Mouse (Mus musculus): Measurements from ENCODE around the gene Tango6. TPM values are rescaled to one million over a fixed set of nuclear protein-coding genes. Genes with fewer than 3 reads are reported as not detected.

Gene Tango6
- polyA plus RNA-seq, 1 experiment from 2014 or later = 6.4 TPM

DNA sequence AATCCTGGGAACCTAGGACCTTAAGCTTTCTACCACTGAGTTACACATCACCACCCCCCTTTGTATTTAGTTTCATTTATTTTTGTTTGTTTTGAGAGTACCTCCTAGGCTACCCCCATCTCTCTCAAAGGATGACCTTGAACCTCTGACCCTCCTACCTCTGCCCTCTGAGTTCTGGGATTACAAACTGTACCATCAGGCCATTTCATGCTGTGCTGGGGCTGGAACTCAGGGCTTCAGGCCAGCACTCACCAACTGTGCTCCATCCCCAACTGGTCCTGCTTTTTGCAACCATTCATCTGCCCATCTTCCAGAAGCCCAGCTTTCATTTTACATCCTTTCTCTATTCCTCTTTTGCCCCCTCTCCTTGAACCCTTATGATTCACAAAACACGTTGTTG, 81.7 kb downstream of the Tango6 start:
- H3K9ac ChIP-seq = no peak overlapping the region
- ATAC-seq = no peak
- no peaks in the 10 kb centered on the region for H3K4me1 ChIP-seq
- H3K4me3 ChIP-seq = no peak overlapping the region
- WGBS (ENCODE audit: insufficient replicate concordance) = 74% methylated on average over 1 of the region's 1 CpGs
- no peaks in the 10 kb centered on the region for H3K9me3 ChIP-seq (replicated peaks)
- no peak overlapping the region for H3K4me2 ChIP-seq
- H3K36me3 ChIP-seq = no peaks in the 10 kb centered on the region
- H3K27me3 ChIP-seq (replicated peaks) = no peaks in the 10 kb centered on the region
- no peak overlapping the region for H3K27ac ChIP-seq

GRCm38 (mm10) chr8:106765570-106765969, 82.7 kb downstream of the Tango6 start:
- H3K27ac ChIP-seq = no peak overlapping the region
- no peaks in the 10 kb centered on the region for H3K4me1 ChIP-seq
- H3K27me3 ChIP-seq (replicated peaks) = no peaks in the 10 kb centered on the region
- WGBS (ENCODE audit: insufficient replicate concordance) = 78% methylated on average over 2 of the region's 2 CpGs
- no peak overlapping the region for H3K9ac ChIP-seq
- H3K9me3 ChIP-seq (replicated peaks) = no peaks in the 10 kb centered on the region
- H3K36me3 ChIP-seq = no peaks in the 10 kb centered on the region
- no peak overlapping the region for H3K4me2 ChIP-seq
- no peak overlapping the region for H3K4me3 ChIP-seq
- no peak for ATAC-seq

DNA sequence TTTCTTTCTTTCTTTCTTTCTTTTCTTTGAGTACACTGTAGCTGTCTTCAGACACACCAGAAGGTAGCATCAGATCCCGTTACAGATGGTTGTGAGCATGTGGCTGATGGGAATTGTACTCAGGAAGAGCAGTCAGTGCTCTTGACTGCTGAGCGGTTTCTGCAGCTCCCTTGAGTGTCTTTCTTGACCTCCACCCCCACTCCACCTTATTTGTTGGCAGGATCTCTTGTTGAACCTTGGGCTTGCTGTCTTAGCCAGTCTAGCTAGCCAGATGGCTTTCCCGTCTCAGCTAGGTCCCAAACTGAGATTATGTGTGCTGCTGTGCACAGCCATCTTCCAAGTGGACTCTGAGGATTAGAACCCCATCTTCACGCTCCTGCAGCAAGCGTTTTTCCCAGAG, 83.9 kb downstream of the Tango6 start:
- no peak overlapping the region for H3K4me2 ChIP-seq
- no peaks in the 10 kb centered on the region for H3K9me3 ChIP-seq (replicated peaks)
- ATAC-seq = no peak
- 81% methylated on average over 5 of the region's 5 CpGs for WGBS (ENCODE audit: insufficient replicate concordance)
- no peaks in the 10 kb centered on the region for H3K27me3 ChIP-seq (replicated peaks)
- H3K36me3 ChIP-seq = no peaks in the 10 kb centered on the region
- no peaks in the 10 kb centered on the region for H3K4me1 ChIP-seq
- H3K4me3 ChIP-seq = no peak overlapping the region
- H3K9ac ChIP-seq = no peak overlapping the region
- no peak overlapping the region for H3K27ac ChIP-seq

DNA sequence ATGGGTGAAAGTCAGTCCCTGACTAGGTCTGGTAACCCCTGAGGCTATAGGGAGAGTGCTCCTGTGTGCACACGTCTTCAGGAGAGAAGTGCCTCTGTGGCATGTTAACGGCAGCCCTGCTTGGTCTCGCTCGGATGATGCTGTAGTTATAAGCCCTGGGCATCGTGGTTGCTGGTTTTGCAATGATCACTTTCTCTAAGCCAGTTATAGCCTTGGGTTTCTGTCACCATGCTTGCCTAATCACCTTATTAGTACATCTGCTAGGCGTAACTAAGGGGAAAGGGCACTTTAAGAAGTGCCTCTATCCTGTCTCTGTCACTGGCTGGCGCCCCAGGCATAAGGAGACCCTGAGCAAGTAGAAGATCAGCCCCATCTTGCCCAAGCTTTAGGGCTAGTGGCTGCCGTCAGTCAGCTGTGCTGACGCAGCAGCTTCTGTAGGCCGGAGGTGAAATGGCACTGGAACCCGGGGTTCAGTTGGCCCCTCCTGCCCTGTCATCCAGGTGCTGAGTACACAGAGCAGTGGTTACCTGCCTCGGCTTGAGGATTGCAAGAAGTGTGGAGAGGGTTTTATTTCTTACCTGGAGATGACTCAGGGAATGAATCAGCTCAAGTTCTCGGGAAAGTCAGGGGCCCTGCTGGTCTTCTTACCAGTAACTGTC, 86.4 kb downstream of the Tango6 start:
- Histone ChIP-seq H3K4me1 (no peaks in the 10 kb centered on the region), H3K4me3 (no peak overlapping the region), H3K4me2 (no peak overlapping the region), H3K36me3 (no peaks in the 10 kb centered on the region), H3K9me3 (replicated peaks) (no peaks in the 10 kb centered on the region), H3K27me3 (replicated peaks) (no peaks in the 10 kb centered on the region), H3K27ac (no peak overlapping the region), H3K9ac (no peak overlapping the region)
- ATAC-seq = no peak
- WGBS (ENCODE audit: insufficient replicate concordance) = 73% methylated on average over 13 of the region's 13 CpGs

DNA sequence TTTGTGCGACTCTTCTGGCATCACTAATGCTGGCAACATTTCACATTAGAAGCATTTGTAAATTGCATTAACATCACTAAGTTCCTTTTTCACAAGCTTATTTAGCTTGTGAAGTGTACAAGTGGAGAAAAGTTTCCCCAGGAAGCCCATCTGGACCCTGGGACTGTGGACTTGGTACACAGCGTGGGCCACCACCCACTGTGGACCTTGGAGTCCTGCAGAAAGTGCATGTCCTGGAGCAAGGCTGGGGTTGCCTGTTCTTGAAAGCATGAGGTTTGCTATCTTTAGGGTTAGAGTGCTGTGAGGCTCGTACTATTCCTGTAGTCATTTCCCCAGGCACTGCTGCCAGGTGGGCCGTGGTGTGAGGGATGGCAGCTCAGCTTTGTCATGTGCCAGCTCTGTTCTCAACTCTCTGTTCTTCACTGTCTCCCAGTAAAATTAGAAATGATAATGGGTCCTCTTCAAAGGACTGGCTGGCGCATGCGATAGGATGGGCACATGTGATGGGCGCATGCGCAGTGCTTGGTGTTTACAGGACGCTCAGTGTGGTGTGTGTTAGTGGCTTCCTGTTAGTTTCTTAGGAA, 87.8 kb downstream of the Tango6 start:
- H3K4me3 ChIP-seq = no peak overlapping the region
- no peaks in the 10 kb centered on the region for H3K9me3 ChIP-seq (replicated peaks)
- H3K36me3 ChIP-seq = no peaks in the 10 kb centered on the region
- H3K27me3 ChIP-seq (replicated peaks) = no peaks in the 10 kb centered on the region
- ATAC-seq = no peak
- H3K4me1 ChIP-seq = no peaks in the 10 kb centered on the region
- WGBS (ENCODE audit: insufficient replicate concordance) = 82% methylated on average over 9 of the region's 9 CpGs
- H3K4me2 ChIP-seq = no peak overlapping the region
- H3K27ac ChIP-seq = no peak overlapping the region
- H3K9ac ChIP-seq = no peak overlapping the region

GRCm38 (mm10) chr8:106772094-106772493, 89.2 kb downstream of the Tango6 start:
- Histone ChIP-seq H3K4me2 (no peak overlapping the region), H3K27ac (no peak overlapping the region), H3K27me3 (replicated peaks) (no peaks in the 10 kb centered on the region), H3K9ac (no peak overlapping the region), H3K4me3 (no peak overlapping the region), H3K9me3 (replicated peaks) (no peaks in the 10 kb centered on the region), H3K4me1 (no peaks in the 10 kb centered on the region), H3K36me3 (no peaks in the 10 kb centered on the region)
- whole genome bisulfite sequencing (ENCODE audit: insufficient replicate concordance) = 74% methylated on average over 6 of the region's 6 CpGs
- ATAC-seq = no peak

DNA sequence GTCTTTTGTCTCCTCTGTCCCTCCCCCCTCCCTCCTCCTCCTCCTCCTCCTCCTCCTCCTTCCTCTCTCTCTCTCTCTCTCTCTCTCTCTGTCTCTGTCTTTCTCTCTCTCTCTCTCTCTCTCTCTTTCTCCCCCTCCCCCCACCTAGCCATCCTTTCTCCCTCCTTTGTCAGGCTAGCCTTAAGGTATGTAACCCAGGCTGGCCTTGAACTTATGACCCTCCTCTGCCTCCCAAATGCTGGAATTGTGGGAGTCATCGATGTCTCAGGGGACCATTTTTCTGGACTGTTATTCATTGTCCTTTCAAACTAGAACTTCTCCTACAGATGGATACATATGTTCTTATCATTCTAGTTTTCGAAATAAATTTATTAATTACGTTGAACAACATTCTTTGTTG, 89.6 kb downstream of the Tango6 start:
- Histone ChIP-seq H3K4me1 (no peaks in the 10 kb centered on the region), H3K9ac (no peak overlapping the region), H3K9me3 (replicated peaks) (no peaks in the 10 kb centered on the region), H3K4me2 (no peak overlapping the region), H3K27me3 (replicated peaks) (no peaks in the 10 kb centered on the region), H3K27ac (no peak overlapping the region), H3K4me3 (no peak overlapping the region), H3K36me3 (no peaks in the 10 kb centered on the region)
- WGBS (ENCODE audit: insufficient replicate concordance) = 83% methylated on average over 3 of the region's 3 CpGs
- no peak for ATAC-seq

GRCm38 (mm10) chr8:106774567-106775320, 91.9 kb downstream of the Tango6 start:
- 78% methylated on average over 8 of the region's 8 CpGs for WGBS (ENCODE audit: insufficient replicate concordance)
- no peak overlapping the region for H3K27ac ChIP-seq

DNA sequence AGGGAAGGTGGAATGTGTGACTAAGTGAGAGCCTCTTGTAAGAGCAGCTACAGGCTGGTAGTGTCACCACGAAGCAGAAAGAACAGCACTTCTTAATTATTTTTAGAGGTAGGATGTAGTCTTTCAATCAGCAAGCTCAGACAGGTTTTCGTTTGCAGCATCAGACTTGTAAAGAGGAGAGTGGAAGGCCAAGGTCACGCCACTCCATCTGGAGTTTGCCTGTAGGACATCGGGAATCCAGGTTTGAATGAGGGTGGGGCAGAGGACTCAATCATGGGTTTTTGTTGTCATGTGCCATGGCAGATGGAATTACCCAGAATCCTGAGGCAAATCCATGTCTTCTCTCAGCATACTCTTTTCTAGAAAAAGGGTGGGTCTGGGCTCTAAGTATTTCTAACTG, 106.8 kb downstream of the Tango6 start:
- no peak overlapping the region for H3K4me3 ChIP-seq
- no peak for ATAC-seq
- no peaks in the 10 kb centered on the region for H3K27me3 ChIP-seq (replicated peaks)
- H3K4me1 ChIP-seq = no peaks in the 10 kb centered on the region
- 68% methylated on average over 4 of the region's 4 CpGs for WGBS (ENCODE audit: insufficient replicate concordance)
- no peak overlapping the region for H3K27ac ChIP-seq
- no peaks in the 10 kb centered on the region for H3K9me3 ChIP-seq (replicated peaks)
- H3K9ac ChIP-seq = no peak overlapping the region
- no peak overlapping the region for H3K4me2 ChIP-seq
- no peaks in the 10 kb centered on the region for H3K36me3 ChIP-seq

More at GRCm38 (mm10) chr8:106774567-106775320, 91.9 kb downstream of the Tango6 start:
- Histone ChIP-seq H3K9ac (no peak overlapping the region), H3K9me3 (replicated peaks) (no peaks in the 10 kb centered on the region), H3K4me3 (no peak overlapping the region), H3K27me3 (replicated peaks) (no peaks in the 10 kb centered on the region), H3K36me3 (no peaks in the 10 kb centered on the region), H3K4me1 (no peaks in the 10 kb centered on the region), H3K4me2 (no peak overlapping the region)
- no peak for ATAC-seq

DNA sequence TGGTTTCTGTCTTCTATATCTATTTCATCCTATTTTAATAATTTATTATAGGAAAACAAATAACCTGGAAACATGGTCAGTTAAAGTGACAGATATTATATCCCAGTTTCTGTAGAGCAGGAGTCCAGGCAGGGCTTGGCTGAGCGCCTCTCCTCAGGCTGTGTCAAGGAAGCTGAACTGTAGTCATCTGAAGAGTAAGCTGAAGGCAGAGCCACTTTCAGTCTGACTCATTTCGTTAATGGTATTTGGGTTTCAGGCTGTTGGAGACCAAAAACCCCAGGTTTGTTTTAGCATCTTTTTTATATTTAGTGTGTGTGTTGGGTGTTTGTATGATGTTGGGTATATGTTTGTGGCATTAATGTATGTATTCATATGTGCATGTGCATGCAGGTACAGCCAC, 112.0 kb downstream of the Tango6 start:
- Histone ChIP-seq H3K27me3 (replicated peaks) (no peaks in the 10 kb centered on the region), H3K9ac (no peak overlapping the region), H3K4me3 (no peak overlapping the region), H3K4me1 (no peaks in the 10 kb centered on the region), H3K9me3 (replicated peaks) (no peaks in the 10 kb centered on the region), H3K27ac (no peak overlapping the region), H3K4me2 (no peak overlapping the region), H3K36me3 (no peaks in the 10 kb centered on the region)
- 76% methylated on average over 2 of the region's 2 CpGs for WGBS (ENCODE audit: insufficient replicate concordance)
- ATAC-seq = no peak

DNA sequence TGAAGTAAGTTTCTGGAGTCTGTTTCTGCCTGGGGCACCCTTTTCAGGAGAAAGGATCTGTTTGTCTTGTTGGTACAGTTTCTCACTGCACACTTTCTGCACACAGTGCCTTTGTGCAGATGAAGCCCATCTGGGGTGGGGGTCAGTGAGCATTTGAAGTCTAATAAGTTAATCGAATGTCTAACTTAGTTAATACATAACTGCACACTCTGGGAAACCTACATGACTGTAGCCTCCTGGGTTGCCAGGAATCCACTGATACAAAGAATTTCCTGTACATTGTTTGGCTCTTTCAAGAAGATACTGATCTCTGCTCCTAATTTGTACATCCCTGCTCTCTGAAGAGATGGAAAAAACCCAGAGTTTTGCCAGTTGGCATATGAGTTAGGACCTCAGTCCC, 117.0 kb downstream of the Tango6 start:
- Histone ChIP-seq H3K4me1 (no peaks in the 10 kb centered on the region), H3K4me2 (no peak overlapping the region), H3K9ac (no peak overlapping the region), H3K4me3 (no peak overlapping the region), H3K27me3 (replicated peaks) (no peaks in the 10 kb centered on the region), H3K36me3 (no peaks in the 10 kb centered on the region), H3K9me3 (replicated peaks) (no peaks in the 10 kb centered on the region), H3K27ac (no peak overlapping the region)
- 68% methylated on average over 1 of the region's 1 CpGs for WGBS (ENCODE audit: insufficient replicate concordance)
- no peak for ATAC-seq

DNA sequence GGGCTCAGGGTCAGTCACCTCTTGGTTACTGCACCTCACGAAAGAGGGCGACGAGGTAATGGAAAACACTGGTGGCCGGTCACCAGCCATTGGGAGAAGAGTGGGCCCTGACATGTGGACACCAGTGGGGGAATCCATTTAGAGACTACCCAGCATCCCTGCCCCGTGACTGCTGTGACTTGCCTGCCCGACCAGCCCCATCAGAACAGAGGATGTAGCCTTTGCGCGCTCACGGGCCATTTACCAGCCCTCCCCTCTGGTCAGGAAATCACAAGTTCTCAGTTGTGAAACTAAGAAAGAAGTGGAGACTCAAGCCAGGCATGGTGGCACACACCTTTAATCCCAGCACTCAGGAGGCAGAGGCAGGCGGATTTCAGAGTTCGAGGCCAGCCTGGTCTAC, 118.4 kb downstream of the Tango6 start:
- Histone ChIP-seq H3K27ac (no peak overlapping the region), H3K9me3 (replicated peaks) (0 out of 2 replicates have a peak, but pooled peaks cover 4% of the 10 kb centered on the region), H3K36me3 (peaks cover 5% of the 10 kb centered on the region; the same call in 1 of the 2 replicates), H3K4me1 (no peaks in the 10 kb centered on the region), H3K27me3 (replicated peaks) (no peaks in the 10 kb centered on the region), H3K4me2 (no peak overlapping the region), H3K9ac (no peak overlapping the region), H3K4me3 (no peak overlapping the region)
- ATAC-seq = no peak
- WGBS (ENCODE audit: insufficient replicate concordance) = 88% methylated on average over 11 of the region's 11 CpGs
